Mouse (Mus musculus) forebrain, embryonic 14.5 days (tissue): Measurements from ENCODE around the gene Shank2. TPM values are rescaled to one million over a fixed set of nuclear protein-coding genes. Genes with fewer than 3 reads are reported as not detected.

Experiments
- ATAC-seq: fragments of 200-750 bp; cut with Nextera tagmentation; 2 replicates; pipeline ENCODE4 v1.8.0; 2017; ENCODE audit warnings: mild to moderate bottlenecking, moderate library complexity
- DNase-seq: peaks from one replicate; pipeline ENCODE4 v3.0.0-alpha.2; 2015; ENCODE audit warnings: low spot score
- H3K27ac ChIP-seq: fragments of 300-500 bp; sonication (generic); 2 replicates; pipeline ENCODE4 v1.5.1; 2014; ENCODE audit warnings: low read depth, mild to moderate bottlenecking, control low read depth, low read length, moderate library complexity
- H3K27me3 ChIP-seq: fragments of 300-500 bp; sonication (generic); replicated peaks from 2 replicates; pipeline ENCODE4 v1.6.1; 2014; ENCODE audit warnings: low read length, control low read depth, mixed read lengths; ENCODE audit not compliant: control insufficient read depth, insufficient read depth
- H3K36me3 ChIP-seq: fragments of 300-500 bp; sonication (generic); 2 replicates; pipeline ENCODE4 v1.6.1; 2014; ENCODE audit warnings: low read length, control low read depth; ENCODE audit not compliant: control insufficient read depth, insufficient read depth
- H3K4me1 ChIP-seq: fragments of 300-500 bp; sonication (generic); 2 replicates; pipeline ENCODE4 v1.6.1; 2014; ENCODE audit warnings: antibody characterized with exemption, low read length, control low read depth; ENCODE audit not compliant: control insufficient read depth, insufficient read depth
- H3K4me2 ChIP-seq: fragments of 300-500 bp; sonication (generic); 2 replicates; pipeline ENCODE4 v1.6.1; 2014; ENCODE audit warnings: mild to moderate bottlenecking, control low read depth, low read length
- H3K4me3 ChIP-seq: fragments of 300-500 bp; sonication (generic); 2 replicates; pipeline ENCODE4 v1.5.1; 2014; ENCODE audit warnings: low read depth, low read length, control low read depth
- H3K9ac ChIP-seq: fragments of 300-500 bp; sonication (generic); 2 replicates; pipeline ENCODE4 v1.6.1; 2014; ENCODE audit warnings: mild to moderate bottlenecking, low read length, control low read depth, moderate library complexity
- H3K9me3 ChIP-seq: fragments of 300-500 bp; sonication (generic); replicated peaks from 2 replicates; pipeline ENCODE4 v1.6.1; 2016; ENCODE audit warnings: low read length, control low read depth, mixed read lengths; ENCODE audit not compliant: control insufficient read depth
- WGBS: fragments of 180-500 bp; shearing (Covaris S2); extraction: QIAGEN DNeasy Blood & Tissue Kit; methylation state at CpG from one replicate; pipeline ENCODE4 v1.1.7; 2014; 5-methylcytosine and 5-hydroxymethylcytosine counted together
- polyA plus RNA-seq: library from polyadenylated mRNA; unstranded; fragments of >200 nt; fragmentation: Nextera tagmentation; extraction: Ambion mirVana; gene quantifications from 2 replicates; pipeline ENCODE4 v1.2.1, GENCODE M21; 2014

The Shank2 gene
- polyA plus RNA-seq, 1 experiment from 2014 or later, result 4.6 TPM

GRCm38 (mm10) chr7:144038741-144039140 lies 37.0 kb downstream of the Shank2 start:
- no peaks in the 10 kb centered on the region for H3K9me3 ChIP-seq
- no peak overlapping the region for H3K4me2 ChIP-seq
- H3K36me3 ChIP-seq, result no peaks in the 10 kb centered on the region
- ATAC-seq (peak; percentile 63), DNase-seq (peak; percentile 52)
- WGBS, result 33% methylated on average over 8 of the region's 8 CpGs
- peaks cover 20% of the 10 kb centered on the region for H3K4me1 ChIP-seq
- H3K4me3 ChIP-seq, result no peak overlapping the region
- H3K27ac ChIP-seq, result peak overlapping the region; percentile 92
- no peaks in the 10 kb centered on the region for H3K27me3 ChIP-seq
- H3K9ac ChIP-seq, result no peak overlapping the region

GRCm38 (mm10) chr7:144040328-144040727 lies 38.6 kb downstream of the Shank2 start:
- H3K36me3 ChIP-seq, result no peaks in the 10 kb centered on the region
- WGBS, result 67% methylated on average over 3 of the region's 3 CpGs
- no peaks in the 10 kb centered on the region for H3K9me3 ChIP-seq
- DNase-seq, result no peak
- H3K27ac ChIP-seq, result no peak overlapping the region
- no peak overlapping the region for H3K4me3 ChIP-seq
- H3K4me2 ChIP-seq, result no peak overlapping the region
- H3K4me1 ChIP-seq, result peaks cover 20% of the 10 kb centered on the region
- H3K9ac ChIP-seq, result no peak overlapping the region
- no peak for ATAC-seq
- H3K27me3 ChIP-seq, result no peaks in the 10 kb centered on the region

- peak; percentile 36 for DNase-seq
Observed at GRCm38 (mm10) chr7:144052076-144052475, 50.3 kb downstream of the Shank2 start.

GRCm38 (mm10) chr7:144055188-144055587 lies 53.5 kb downstream of the Shank2 start:
- Histone ChIP-seq H3K4me1 (no peaks in the 10 kb centered on the region), H3K9ac (no peak overlapping the region), H3K27me3 (no peaks in the 10 kb centered on the region), H3K4me3 (no peak overlapping the region), H3K36me3 (no peaks in the 10 kb centered on the region), H3K27ac (no peak overlapping the region), H3K4me2 (no peak overlapping the region), H3K9me3 (no peaks in the 10 kb centered on the region)
- DNase-seq (no peak), ATAC-seq (no peak)
- WGBS, result 73% methylated on average over 6 of the region's 6 CpGs

More at GRCm38 (mm10) chr7:144052076-144052475, 50.3 kb downstream of the Shank2 start:
- no peaks in the 10 kb centered on the region for H3K9me3 ChIP-seq
- H3K4me1 ChIP-seq, result no peaks in the 10 kb centered on the region
- 18% methylated on average over 12 of the region's 12 CpGs for WGBS
- no peak overlapping the region for H3K4me2 ChIP-seq
- no peaks in the 10 kb centered on the region for H3K36me3 ChIP-seq
- no peak for ATAC-seq
- no peak overlapping the region for H3K4me3 ChIP-seq
- no peak overlapping the region for H3K27ac ChIP-seq
- no peak overlapping the region for H3K9ac ChIP-seq
- H3K27me3 ChIP-seq, result no peaks in the 10 kb centered on the region

GRCm38 (mm10) chr7:144055702-144056531 lies 54.2 kb downstream of the Shank2 start:
- Histone ChIP-seq H3K27ac (no peak overlapping the region), H3K9me3 (no peaks in the 10 kb centered on the region), H3K4me2 (no peak overlapping the region), H3K4me1 (no peaks in the 10 kb centered on the region), H3K9ac (no peak overlapping the region), H3K27me3 (no peaks in the 10 kb centered on the region), H3K4me3 (no peak overlapping the region), H3K36me3 (no peaks in the 10 kb centered on the region)
- DNase-seq, result peak; percentile 30
- ATAC-seq, result no peak
- WGBS, result 74% methylated on average over 7 of the region's 7 CpGs

GRCm38 (mm10) chr7:144070162-144070949 lies 68.6 kb downstream of the Shank2 start:
- no peak for DNase-seq
- ATAC-seq, result no peak
- H3K9ac ChIP-seq, result no peak overlapping the region
- no peaks in the 10 kb centered on the region for H3K4me1 ChIP-seq
- H3K4me3 ChIP-seq, result no peak overlapping the region
- WGBS, result 87% methylated on average over 7 of the region's 7 CpGs
- H3K36me3 ChIP-seq, result no peaks in the 10 kb centered on the region
- H3K4me2 ChIP-seq, result no peak overlapping the region
- no peak overlapping the region for H3K27ac ChIP-seq
- H3K9me3 ChIP-seq, result no peaks in the 10 kb centered on the region
- H3K27me3 ChIP-seq, result no peaks in the 10 kb centered on the region

- no peaks in the 10 kb centered on the region for H3K4me1 ChIP-seq
- no peak overlapping the region for H3K4me3 ChIP-seq
- ATAC-seq (no peak), DNase-seq (peak; percentile 63)
- no peaks in the 10 kb centered on the region for H3K36me3 ChIP-seq
- H3K4me2 ChIP-seq, result no peak overlapping the region
- no peak overlapping the region for H3K9ac ChIP-seq
- no peaks in the 10 kb centered on the region for H3K27me3 ChIP-seq
- no peak overlapping the region for H3K27ac ChIP-seq
- 42% methylated on average over 1 of the region's 1 CpGs for WGBS
- H3K9me3 ChIP-seq, result no peaks in the 10 kb centered on the region
Observed at GRCm38 (mm10) chr7:144072219-144072618, 70.5 kb downstream of the Shank2 start.

GRCm38 (mm10) chr7:144072856-144073255 lies 71.1 kb downstream of the Shank2 start:
- Histone ChIP-seq H3K9ac (no peak overlapping the region), H3K4me3 (no peak overlapping the region), H3K36me3 (no peaks in the 10 kb centered on the region), H3K9me3 (no peaks in the 10 kb centered on the region), H3K27ac (no peak overlapping the region), H3K4me1 (no peaks in the 10 kb centered on the region), H3K4me2 (no peak overlapping the region), H3K27me3 (no peaks in the 10 kb centered on the region)
- ATAC-seq (no peak), DNase-seq (no peak)
- whole genome bisulfite sequencing, result 85% methylated on average over 2 of the region's 2 CpGs

- Histone ChIP-seq H3K27ac (no peak overlapping the region), H3K4me3 (no peak overlapping the region), H3K27me3 (no peaks in the 10 kb centered on the region), H3K9me3 (no peaks in the 10 kb centered on the region), H3K36me3 (no peaks in the 10 kb centered on the region), H3K4me2 (no peak overlapping the region), H3K9ac (no peak overlapping the region), H3K4me1 (no peaks in the 10 kb centered on the region)
- 19% methylated on average over 3 of the region's 3 CpGs for WGBS
- ATAC-seq, result 0 out of 2 replicates have a peak, but pooled peaks have one; percentile 26
- peak; percentile 84 for DNase-seq
Observed at GRCm38 (mm10) chr7:144074718-144075117, 73.0 kb downstream of the Shank2 start.
